Mouse (Mus musculus) midbrain, postnatal 0 days (tissue): Measurements from ENCODE around the gene Alg14. TPM values are rescaled to one million over a fixed set of nuclear protein-coding genes. Genes with fewer than 3 reads are reported as not detected.

Experiments used
- ATAC-seq: fragments of 200-750 bp; cut with Nextera tagmentation; 2 replicates; pipeline ENCODE4 v1.8.0; 2017; ENCODE audit warnings: moderate number of reproducible peaks, mild to moderate bottlenecking, moderate TSS enrichment, moderate library complexity; ENCODE audit not compliant: low FRiP score
- DNase-seq: peaks from one replicate; pipeline ENCODE4 v3.0.0-alpha.2; 2015; ENCODE audit warnings: low spot score
- H3K27ac ChIP-seq: fragments of 300-500 bp; sonication (generic); 2 replicates; pipeline ENCODE4 v1.5.1; 2014; ENCODE audit warnings: low read depth, mild to moderate bottlenecking, low read length, mixed read lengths
- H3K27me3 ChIP-seq: fragments of 300-500 bp; sonication (generic); 2 replicates; pipeline ENCODE4 v1.6.1; 2014; ENCODE audit warnings: low read length, control low read depth, mixed read lengths; ENCODE audit not compliant: insufficient read depth
- H3K36me3 ChIP-seq: fragments of 300-500 bp; sonication (generic); 2 replicates; pipeline ENCODE4 v1.6.1; 2014; ENCODE audit warnings: low read length, control low read depth, mixed read lengths; ENCODE audit not compliant: insufficient read depth
- H3K4me1 ChIP-seq: fragments of 300-500 bp; sonication (generic); 2 replicates; pipeline ENCODE4 v1.6.1; 2014; ENCODE audit warnings: mild to moderate bottlenecking, control low read depth, antibody characterized with exemption, low read length, mixed read lengths; ENCODE audit not compliant: insufficient read depth
- H3K4me2 ChIP-seq: fragments of 300-500 bp; sonication (generic); 2 replicates; pipeline ENCODE4 v1.6.1; 2014; ENCODE audit warnings: low read depth, mild to moderate bottlenecking, low read length, mixed read lengths; ENCODE audit not compliant: poor library complexity, severe bottlenecking
- H3K4me3 ChIP-seq: fragments of 300-500 bp; sonication (generic); 2 replicates; pipeline ENCODE4 v1.5.1; 2014; ENCODE audit warnings: low read depth, mild to moderate bottlenecking, low read length, moderate library complexity
- H3K9ac ChIP-seq: fragments of 300-500 bp; sonication (generic); replicated peaks from 2 replicates; pipeline ENCODE4 v1.6.1; 2014; ENCODE audit warnings: mild to moderate bottlenecking, low read length, moderate library complexity, mixed read lengths; ENCODE audit not compliant: poor library complexity, severe bottlenecking
- H3K9me3 ChIP-seq: fragments of 300-500 bp; sonication (generic); 2 replicates; pipeline ENCODE4 v1.6.1; 2016; ENCODE audit warnings: low read length, control low read depth
- CTCF ChIP-seq: IDR thresholded peaks from 2 replicates; pipeline ENCODE4 v1.5.1; 2016; ENCODE audit warnings: antibody characterized with exemption, mild to moderate bottlenecking
- WGBS: fragments of 180-500 bp; shearing (Covaris S2); extraction: QIAGEN DNeasy Blood & Tissue Kit; methylation state at CpG from one replicate; pipeline ENCODE4 v1.1.7; 2014; 5-methylcytosine and 5-hydroxymethylcytosine counted together
- polyA plus RNA-seq: library from polyadenylated mRNA; unstranded; fragments of >200 nt; fragmentation: Nextera tagmentation; extraction: Ambion mirVana; gene quantifications from 2 replicates; pipeline ENCODE4 v1.2.1, GENCODE M21; 2015
- total RNA-seq: library from RNA; depleted of rRNA; stranded (reverse); fragments of >200 nt; gene quantifications from 2 replicates; pipeline ENCODE4 v1.2.3, GENCODE M21; 2014

Gene Alg14
- total and polyA plus RNA-seq, 2 experiments from 2014 or later: 18.8 to 26.0 TPM

DNA sequence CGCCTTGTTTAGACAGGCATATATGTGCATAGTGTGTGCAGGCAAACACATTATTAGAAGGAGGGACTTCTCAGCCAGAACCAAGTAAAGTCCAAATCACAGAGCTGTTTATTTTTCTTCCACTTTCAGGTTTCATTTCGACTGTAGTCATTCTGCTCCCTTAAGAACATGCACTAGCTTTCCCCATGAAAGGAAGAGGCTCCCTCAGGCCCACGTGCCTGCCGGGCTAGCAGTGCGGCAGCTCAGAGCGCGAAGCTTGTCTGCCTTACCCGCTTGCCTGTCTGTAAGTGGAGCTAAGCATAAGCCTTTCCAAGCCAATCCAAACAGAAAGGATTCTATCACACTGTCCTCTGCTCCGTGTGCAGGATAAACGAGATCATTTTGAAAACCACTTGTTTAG, 38.1 kb downstream of the Alg14 start:
- ATAC-seq (no peak), DNase-seq (no peak)
- Histone ChIP-seq H3K4me1 (peaks cover 4% of the 10 kb centered on the region; the same call in 1 of the 2 replicates), H3K27me3 (no peaks in the 10 kb centered on the region), H3K4me2 (no peak overlapping the region), H3K36me3 (no peaks in the 10 kb centered on the region), H3K9ac (no peak overlapping the region), H3K9me3 (no peaks in the 10 kb centered on the region), H3K27ac (no peak overlapping the region), H3K4me3 (no peak overlapping the region)
- TF ChIP-seq CTCF: no peak
- WGBS: 34% methylated on average over 10 of the region's 10 CpGs

DNA sequence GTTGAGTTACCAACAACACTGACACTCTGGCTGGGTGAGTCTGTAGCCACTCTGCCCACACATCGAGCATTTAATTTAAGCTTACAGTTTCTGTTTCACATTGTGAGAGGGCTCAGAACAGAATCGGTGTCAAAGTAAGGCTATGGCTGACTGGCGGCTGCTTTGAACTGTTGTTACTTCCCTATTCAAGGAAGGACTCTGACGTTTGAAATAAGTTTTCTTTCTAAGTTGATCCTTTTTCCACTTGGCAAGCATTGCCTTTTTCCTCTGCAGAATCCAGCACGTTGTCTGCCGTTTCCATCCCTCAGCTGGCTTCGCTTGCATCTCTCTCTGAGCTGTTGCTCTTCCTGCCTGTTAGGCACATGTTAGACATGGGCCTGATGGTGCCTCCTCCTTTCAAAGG, 38.7 kb downstream of the Alg14 start:
- no peak for DNase-seq
- Histone ChIP-seq H3K4me3 (no peak overlapping the region), H3K9ac (no peak overlapping the region), H3K27ac (no peak overlapping the region), H3K4me1 (peaks cover 4% of the 10 kb centered on the region; the same call in 1 of the 2 replicates), H3K4me2 (no peak overlapping the region), H3K36me3 (no peaks in the 10 kb centered on the region), H3K27me3 (no peaks in the 10 kb centered on the region), H3K9me3 (no peaks in the 10 kb centered on the region)
- ATAC-seq: no peak
- WGBS: 49% methylated on average over 7 of the region's 7 CpGs
- no peak for TF ChIP-seq CTCF

DNA sequence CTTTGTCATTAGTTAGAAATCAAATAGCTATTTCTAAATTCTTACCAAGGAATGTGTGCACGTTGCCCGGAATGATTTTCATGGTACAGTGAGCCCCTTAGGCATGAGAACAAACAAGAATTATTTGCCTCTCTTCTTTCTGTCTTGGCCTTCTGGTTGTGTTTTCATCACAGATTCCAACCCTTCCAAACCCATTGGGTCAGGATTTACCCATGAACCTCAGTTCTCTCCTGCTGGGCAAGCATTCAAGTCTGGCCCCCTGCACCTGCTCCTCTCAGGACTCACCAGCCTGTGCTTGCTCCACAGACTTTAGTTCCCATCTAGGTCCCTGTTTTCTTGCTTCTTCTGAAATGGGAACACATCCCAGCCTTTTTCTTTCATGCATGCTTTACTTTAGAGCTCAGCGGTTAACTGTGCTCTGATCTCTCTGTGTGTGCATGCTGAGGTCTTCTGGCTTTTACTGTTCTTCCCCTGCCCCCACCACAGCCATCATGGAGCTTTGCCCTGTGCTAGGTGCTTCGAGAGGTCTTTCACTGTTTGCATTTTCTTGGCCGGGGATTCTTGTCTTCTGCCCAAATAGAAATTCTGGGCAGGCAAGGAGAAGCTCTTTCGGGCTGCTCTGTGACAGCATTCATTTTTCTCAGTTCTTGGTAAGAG, 44.8 kb downstream of the Alg14 start:
- Histone ChIP-seq H3K9ac (no peak overlapping the region), H3K4me2 (no peak overlapping the region), H3K4me1 (no peaks in the 10 kb centered on the region), H3K36me3 (no peaks in the 10 kb centered on the region), H3K27ac (no peak overlapping the region), H3K27me3 (no peaks in the 10 kb centered on the region), H3K9me3 (no peaks in the 10 kb centered on the region), H3K4me3 (no peak overlapping the region)
- WGBS: 74% methylated on average over 6 of the region's 6 CpGs
- ATAC-seq: no peak
- no peak for TF ChIP-seq CTCF
- no peak for DNase-seq

DNA sequence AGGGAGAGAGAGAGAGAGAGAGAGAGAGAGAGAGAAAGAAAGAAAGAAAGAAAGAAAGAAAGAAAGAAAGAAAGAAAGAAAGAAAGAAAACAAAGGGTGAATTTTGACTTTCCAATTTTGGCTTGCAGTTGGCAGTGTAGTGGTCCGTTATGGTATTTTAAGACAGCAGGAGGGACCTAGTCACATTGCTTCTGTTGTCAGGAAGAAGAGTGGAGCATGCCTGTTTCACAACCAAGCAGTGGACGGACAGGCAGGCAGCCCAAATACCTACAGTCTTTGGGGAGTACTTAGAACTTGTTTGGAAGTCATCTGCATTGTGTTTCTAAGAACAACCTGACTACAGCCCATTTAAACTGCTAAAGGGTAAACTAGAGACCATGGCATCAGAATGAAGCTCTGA, 47.1 kb downstream of the Alg14 start:
- no peak for DNase-seq
- Histone ChIP-seq H3K27ac (no peak overlapping the region), H3K4me1 (no peaks in the 10 kb centered on the region), H3K36me3 (no peaks in the 10 kb centered on the region), H3K4me2 (no peak overlapping the region), H3K27me3 (no peaks in the 10 kb centered on the region), H3K4me3 (no peak overlapping the region), H3K9ac (no peak overlapping the region), H3K9me3 (no peaks in the 10 kb centered on the region)
- ATAC-seq: no peak
- WGBS: 46% methylated on average over 2 of the region's 2 CpGs
- no peak for TF ChIP-seq CTCF

DNA sequence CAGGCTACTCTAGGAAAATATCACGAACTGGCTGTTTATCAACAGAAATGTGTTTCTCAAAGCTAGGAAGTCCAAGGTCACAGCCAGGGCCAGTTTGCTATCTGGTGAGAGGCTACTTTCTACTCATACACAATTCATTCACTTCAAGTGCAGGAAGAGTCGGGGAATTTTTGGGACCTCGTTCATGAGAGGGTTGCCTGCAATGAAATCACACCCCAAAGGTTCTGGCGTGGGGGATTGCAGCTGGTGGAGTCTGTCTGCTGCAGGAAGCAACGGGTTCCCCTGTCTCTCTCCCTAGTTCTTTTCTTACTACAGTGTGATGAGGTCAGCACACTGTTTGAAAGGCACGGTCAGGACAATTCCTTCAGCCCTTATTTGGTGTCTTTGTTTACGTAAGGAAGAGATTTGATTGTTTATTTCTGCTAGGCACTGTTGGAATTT, 48.8 kb downstream of the Alg14 start:
- no peak for TF ChIP-seq CTCF
- DNase-seq: no peak
- WGBS: 68% methylated on average over 7 of the region's 7 CpGs

DNA sequence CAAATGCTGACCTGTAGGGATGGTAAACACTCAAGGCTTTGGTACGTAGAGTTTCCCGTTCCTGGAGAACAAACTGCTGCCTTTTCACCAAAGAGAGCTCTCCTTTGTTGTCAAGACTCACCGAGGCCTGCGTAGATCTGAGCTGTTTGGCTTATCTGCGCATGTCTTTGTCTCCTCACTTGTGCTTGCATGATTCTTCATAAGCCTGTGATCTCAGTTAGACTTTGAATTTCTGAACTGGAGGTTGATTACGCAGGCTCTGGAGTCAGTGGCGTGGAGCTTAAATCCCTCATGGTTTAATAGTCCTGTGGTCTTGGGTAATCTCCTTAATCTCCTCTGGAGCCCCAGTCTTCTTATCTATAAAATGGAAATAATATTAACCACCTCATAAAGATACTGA, 51.7 kb downstream of the Alg14 start:
- no peak for TF ChIP-seq CTCF
- ATAC-seq: no peak
- no peaks in the 10 kb centered on the region for H3K36me3 ChIP-seq
- H3K27ac ChIP-seq: no peak overlapping the region
- no peak for DNase-seq
- no peaks in the 10 kb centered on the region for H3K4me1 ChIP-seq
- H3K9me3 ChIP-seq: no peaks in the 10 kb centered on the region
- no peaks in the 10 kb centered on the region for H3K27me3 ChIP-seq
- no peak overlapping the region for H3K4me3 ChIP-seq
- no peak overlapping the region for H3K9ac ChIP-seq
- H3K4me2 ChIP-seq: no peak overlapping the region
- 50% methylated on average over 7 of the region's 7 CpGs for WGBS

More for the DNA sequence above, 48.8 kb downstream of the Alg14 start:
- ATAC-seq: no peak
- no peaks in the 10 kb centered on the region for H3K27me3 ChIP-seq
- H3K9me3 ChIP-seq: no peaks in the 10 kb centered on the region
- no peak overlapping the region for H3K4me3 ChIP-seq
- no peaks in the 10 kb centered on the region for H3K4me1 ChIP-seq
- no peak overlapping the region for H3K4me2 ChIP-seq
- no peak overlapping the region for H3K9ac ChIP-seq
- no peaks in the 10 kb centered on the region for H3K36me3 ChIP-seq
- H3K27ac ChIP-seq: no peak overlapping the region
